Mouse (Mus musculus): ENCODE measurements around the gene Vstm2l. TPM values are rescaled to one million over a fixed set of nuclear protein-coding genes. Genes with fewer than 3 reads are reported as not detected.

Vstm2l gene
- polyA plus RNA-seq, 1 experiment from 2014 or later: 8.9 TPM

Other genes starting within 250 kb of the Vstm2l start
- 89.1 and 94.2 TPM in 2 replicates for gene Ctnnbl1, start 177.3 kb upstream of the Vstm2l start, polyA plus RNA-seq (2016; fragmentation: Nextera tagmentation; extraction: Ambion mirVana)
- 29.3 and 31.5 TPM in 2 replicates for gene Tti1, start 113.8 kb downstream of the Vstm2l start, polyA plus RNA-seq (2016; fragmentation: Nextera tagmentation; extraction: Ambion mirVana)
- 57.9 and 61.6 TPM in 2 replicates for gene Rprd1b, start 113.8 kb downstream of the Vstm2l start, polyA plus RNA-seq (2016; fragmentation: Nextera tagmentation; extraction: Ambion mirVana)
- gene Tgm2, start 231.8 kb downstream of the Vstm2l start, polyA plus RNA-seq (2016; fragmentation: Nextera tagmentation; extraction: Ambion mirVana): 12.0 and 16.2 TPM in 2 replicates